Mouse (Mus musculus) liver, embryonic 13.5 days (tissue): ENCODE results near the gene Hspa4. TPM values are rescaled to one million over a fixed set of nuclear protein-coding genes. Genes with fewer than 3 reads are reported as not detected.
"Not testable (repeated sequence)": the region's sequence is repeated elsewhere in the genome, so short reads cannot be mapped to it uniquely, and the experiment has no call there.

Source experiments
- ATAC-seq: fragments of 200-750 bp; cut with Nextera tagmentation; 2 replicates; pipeline ENCODE4 v1.8.0; 2017; ENCODE audit warnings: low read depth, mild to moderate bottlenecking, moderate number of reproducible peaks, moderate library complexity
- DNase-seq: peaks from one replicate; pipeline ENCODE4 v3.0.0; 2022
- H3K27ac ChIP-seq: fragments of 300-500 bp; sonication (generic); 2 replicates; pipeline ENCODE4 v1.5.1; 2015; ENCODE audit warnings: moderate library complexity, mild to moderate bottlenecking, inconsistent platforms
- H3K27me3 ChIP-seq: fragments of 300-500 bp; sonication (generic); 2 replicates; pipeline ENCODE4 v1.6.1; 2015; ENCODE audit warnings: mild to moderate bottlenecking, inconsistent platforms
- H3K36me3 ChIP-seq: fragments of 300-500 bp; sonication (generic); 2 replicates; pipeline ENCODE4 v1.6.1; 2015; ENCODE audit warnings: mild to moderate bottlenecking, inconsistent platforms
- H3K4me1 ChIP-seq: fragments of 300-500 bp; sonication (generic); replicated peaks from 2 replicates; pipeline ENCODE4 v1.6.1; 2015; ENCODE audit warnings: inconsistent platforms
- H3K4me2 ChIP-seq: fragments of 300-500 bp; sonication (generic); 2 replicates; pipeline ENCODE4 v1.6.1; 2015; ENCODE audit warnings: inconsistent platforms, mild to moderate bottlenecking, moderate library complexity
- H3K4me3 ChIP-seq: fragments of 300-500 bp; sonication (generic); replicated peaks from 2 replicates; pipeline ENCODE4 v1.5.1; 2015; ENCODE audit warnings: mild to moderate bottlenecking, inconsistent platforms
- H3K9ac ChIP-seq: fragments of 300-500 bp; sonication (generic); 2 replicates; pipeline ENCODE4 v1.6.1; 2015; ENCODE audit warnings: mild to moderate bottlenecking, inconsistent platforms
- H3K9me3 ChIP-seq: fragments of 300-500 bp; sonication (generic); replicated peaks from 2 replicates; pipeline ENCODE4 v1.6.1; 2016; ENCODE audit warnings: inconsistent platforms
- WGBS: fragments of 180-500 bp; shearing (Covaris S2); methylation state at CpG from one replicate; pipeline ENCODE4 v1.1.7; 2015; ENCODE audit not compliant: insufficient replicate concordance; 5-methylcytosine and 5-hydroxymethylcytosine counted together
- polyA plus RNA-seq: library from polyadenylated mRNA; unstranded; fragments of >200 nt; fragmentation: Nextera tagmentation; extraction: Ambion mirVana; gene quantifications from 2 replicates; pipeline ENCODE4 v1.2.1, GENCODE M21; 2015

The Hspa4 gene
- polyA plus RNA-seq, 1 experiment from 2014 or later = 67.8 TPM

DNA sequence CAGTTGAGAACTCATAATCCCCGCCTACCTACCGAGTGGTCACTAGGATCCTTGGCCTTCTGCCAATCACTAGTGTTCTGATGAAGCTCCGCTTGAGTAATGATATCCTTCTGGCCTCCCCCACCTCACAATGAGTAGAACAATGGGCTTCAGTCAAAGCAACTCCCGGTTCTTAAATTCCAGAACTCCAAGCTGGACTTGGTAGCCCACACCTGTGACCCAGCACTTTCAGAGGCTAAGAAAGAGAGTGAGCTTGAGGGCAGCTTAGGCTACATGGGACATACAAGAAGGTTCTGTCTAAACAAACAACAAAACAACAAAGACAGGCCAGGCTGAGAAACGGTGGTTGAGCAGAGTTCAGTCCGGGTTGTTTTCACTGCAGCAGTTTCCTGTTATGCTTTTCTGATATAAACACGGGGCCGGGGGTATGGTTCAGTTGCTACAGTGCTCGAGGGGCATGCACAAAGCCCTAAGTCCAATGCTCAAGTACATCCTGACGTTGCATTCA is 7.4 kb upstream of the Hspa4 start:
- ATAC-seq (no peak), DNase-seq (no peak)
- Histone ChIP-seq H3K9ac (no peak overlapping the region), H3K36me3 (no peaks in the 10 kb centered on the region), H3K4me3 (no peak overlapping the region), H3K27me3 (0 out of 2 replicates have a peak, but pooled peaks cover 3% of the 10 kb centered on the region), H3K27ac (no peak overlapping the region), H3K4me1 (peaks cover 14% of the 10 kb centered on the region; the same call in 1 of the 2 replicates), H3K4me2 (no peak overlapping the region), H3K9me3 (no peaks in the 10 kb centered on the region)
- WGBS = 36% methylated on average over 10 of the region's 10 CpGs

DNA sequence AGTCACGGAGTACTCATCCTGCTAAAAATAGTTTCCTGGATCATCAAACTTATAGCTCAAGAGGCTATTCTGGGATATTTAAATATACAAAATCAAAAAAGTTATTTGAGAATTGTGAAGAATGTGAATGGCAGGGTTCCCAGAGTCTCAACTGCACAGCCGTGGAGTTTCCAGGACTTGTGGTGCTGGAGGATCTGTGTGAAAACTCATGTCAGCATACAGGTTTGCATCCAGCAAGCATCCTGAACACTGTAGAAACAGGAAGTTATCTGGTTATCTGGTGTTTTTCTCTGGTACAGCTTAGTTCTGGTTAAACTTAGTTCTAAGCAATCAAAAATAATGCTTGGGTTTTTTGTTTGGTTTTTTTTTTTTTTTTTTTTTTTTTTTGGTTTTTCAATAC is 6.7 kb upstream of the Hspa4 start:
- Histone ChIP-seq H3K9me3 (no peaks in the 10 kb centered on the region), H3K36me3 (no peaks in the 10 kb centered on the region), H3K27me3 (no peaks in the 10 kb centered on the region), H3K4me3 (no peak overlapping the region), H3K4me2 (no peak overlapping the region), H3K9ac (no peak overlapping the region), H3K27ac (no peak overlapping the region), H3K4me1 (peaks cover 14% of the 10 kb centered on the region; the same call in 1 of the 2 replicates)
- 45% methylated on average over 2 of the region's 2 CpGs for WGBS
- ATAC-seq (no peak), DNase-seq (no peak)

DNA sequence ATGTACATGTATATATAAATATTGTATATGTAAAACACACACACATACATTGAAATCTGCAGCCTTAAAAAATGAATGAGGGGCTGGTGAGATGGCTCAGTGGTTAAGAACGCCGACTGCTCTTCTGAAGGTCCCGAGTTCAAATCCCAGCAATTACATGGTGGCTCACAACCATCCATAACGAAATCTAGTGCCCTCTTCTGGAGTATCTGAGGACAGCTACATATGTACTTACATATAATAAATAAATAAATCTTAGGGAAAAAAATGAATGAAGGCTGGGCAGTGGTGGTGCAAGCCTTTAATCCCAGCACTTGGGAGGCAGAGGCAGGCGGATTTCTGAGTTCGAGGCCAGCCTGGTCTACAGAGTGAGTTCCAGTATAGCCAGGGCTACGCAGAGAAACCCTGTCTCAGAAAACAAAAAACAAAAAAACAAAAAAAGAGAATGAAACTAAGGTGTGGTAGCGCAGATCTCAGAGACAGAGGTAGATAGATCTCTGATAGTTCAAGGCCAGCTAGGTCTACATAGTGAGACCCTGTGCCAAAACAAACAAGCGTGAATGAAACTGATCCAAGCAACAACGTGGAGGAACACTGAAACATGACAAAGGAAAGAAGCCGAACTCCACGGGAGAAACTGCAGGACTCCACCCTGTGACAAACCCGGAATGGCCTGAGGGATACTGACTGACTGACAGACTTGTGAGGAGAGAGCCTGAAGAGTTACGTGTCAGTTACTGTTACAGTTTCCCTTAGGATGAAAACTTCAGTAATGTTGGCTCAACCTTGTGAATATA is 4.0 kb upstream of the Hspa4 start:
- no peak overlapping the region for H3K27ac ChIP-seq
- WGBS = 74% methylated on average over 14 of the region's 14 CpGs

DNA sequence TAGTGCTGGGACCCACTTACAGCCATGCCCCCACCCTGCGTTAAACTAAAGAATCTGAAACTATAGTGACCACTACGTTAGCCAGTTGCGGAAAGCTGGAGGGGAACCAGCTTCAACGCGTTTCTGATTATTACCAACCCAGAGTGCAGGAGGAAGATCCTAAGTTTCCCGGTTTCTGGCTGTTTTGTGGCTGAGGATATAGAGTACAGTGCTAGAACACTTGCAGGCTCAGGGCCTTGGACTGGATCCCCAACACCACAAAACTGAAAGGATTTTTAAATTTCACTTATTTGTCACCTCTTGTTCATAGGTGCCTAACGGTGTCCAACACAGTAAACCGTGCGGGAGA is 884 bp upstream of the Hspa4 start:
- Histone ChIP-seq H3K4me3 (peak overlapping the region; percentile 93), H3K4me2 (peak overlapping the region; percentile 88), H3K9ac (peak overlapping the region; percentile 98), H3K27me3 (no peaks in the 10 kb centered on the region), H3K4me1 (peaks cover 44% of the 10 kb centered on the region), H3K36me3 (peaks cover 20% of the 10 kb centered on the region), H3K27ac (peak overlapping the region; percentile 99), H3K9me3 (no peaks in the 10 kb centered on the region)
- WGBS = 49% methylated on average over 9 of the region's 9 CpGs
- DNase-seq = no peak
- no peak for ATAC-seq

More for the DNA sequence above, 4.0 kb upstream of the Hspa4 start:
- H3K27me3 ChIP-seq = no peaks in the 10 kb centered on the region
- no peak overlapping the region for H3K4me2 ChIP-seq
- H3K9ac ChIP-seq = no peak overlapping the region
- DNase-seq = no peak
- peaks cover 27% of the 10 kb centered on the region for H3K4me1 ChIP-seq
- ATAC-seq = no peak
- no peak overlapping the region for H3K4me3 ChIP-seq
- no peaks in the 10 kb centered on the region for H3K36me3 ChIP-seq
- H3K9me3 ChIP-seq = no peaks in the 10 kb centered on the region

DNA sequence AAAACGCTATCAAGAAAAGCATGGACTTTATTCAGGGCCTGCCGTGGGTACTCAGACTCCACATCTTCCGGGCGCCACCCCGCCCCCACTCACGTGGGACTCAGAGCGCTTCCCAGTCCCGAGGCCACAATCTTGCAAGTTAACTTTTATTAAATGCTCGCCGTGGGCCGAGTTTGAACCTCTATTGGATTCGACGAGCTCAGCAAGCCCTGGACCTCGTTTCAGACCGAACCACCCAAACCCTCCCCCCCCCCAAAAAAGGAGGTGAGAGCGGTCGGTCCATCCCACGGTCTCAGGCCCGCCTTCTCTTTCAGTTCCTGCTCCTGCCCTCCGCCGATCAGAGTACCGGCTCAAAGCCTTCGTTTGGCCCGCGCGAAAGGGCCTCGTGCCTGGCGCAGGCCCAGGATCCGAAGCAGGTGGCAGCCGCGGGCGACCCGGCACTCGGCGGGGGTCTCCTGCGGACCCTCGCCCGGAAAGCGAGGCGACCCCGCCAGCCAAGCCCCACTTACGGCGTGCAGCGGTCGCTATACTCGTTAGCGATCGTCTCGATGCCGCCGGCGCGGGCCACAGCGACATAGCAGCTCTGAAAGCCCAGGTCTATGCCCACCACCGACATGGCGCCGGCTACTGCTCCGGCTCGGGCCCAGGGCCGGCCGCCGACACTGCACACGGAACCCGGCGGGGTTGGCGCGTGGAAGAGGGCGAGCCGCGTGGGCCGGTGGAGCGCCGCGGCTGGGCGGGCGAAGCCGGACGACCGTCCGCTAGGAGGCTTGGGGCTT is 517 bp downstream of the Hspa4 start:
- peak overlapping the region; percentile 93 for H3K4me3 ChIP-seq
- no peaks in the 10 kb centered on the region for H3K27me3 ChIP-seq
- H3K4me2 ChIP-seq = peak overlapping the region; percentile 88
- under 1% methylated on average over 80 of the region's 80 CpGs for WGBS
- H3K9me3 ChIP-seq = no peaks in the 10 kb centered on the region
- H3K36me3 ChIP-seq = peaks cover 20% of the 10 kb centered on the region
- peaks cover 53% of the 10 kb centered on the region for H3K4me1 ChIP-seq
- H3K9ac ChIP-seq = peak overlapping the region; percentile 98
- ATAC-seq (peak; percentile 55; the same call in 1 of the 2 replicates), DNase-seq (peak; percentile 55)
- peak overlapping the region; percentile 99 for H3K27ac ChIP-seq

DNA sequence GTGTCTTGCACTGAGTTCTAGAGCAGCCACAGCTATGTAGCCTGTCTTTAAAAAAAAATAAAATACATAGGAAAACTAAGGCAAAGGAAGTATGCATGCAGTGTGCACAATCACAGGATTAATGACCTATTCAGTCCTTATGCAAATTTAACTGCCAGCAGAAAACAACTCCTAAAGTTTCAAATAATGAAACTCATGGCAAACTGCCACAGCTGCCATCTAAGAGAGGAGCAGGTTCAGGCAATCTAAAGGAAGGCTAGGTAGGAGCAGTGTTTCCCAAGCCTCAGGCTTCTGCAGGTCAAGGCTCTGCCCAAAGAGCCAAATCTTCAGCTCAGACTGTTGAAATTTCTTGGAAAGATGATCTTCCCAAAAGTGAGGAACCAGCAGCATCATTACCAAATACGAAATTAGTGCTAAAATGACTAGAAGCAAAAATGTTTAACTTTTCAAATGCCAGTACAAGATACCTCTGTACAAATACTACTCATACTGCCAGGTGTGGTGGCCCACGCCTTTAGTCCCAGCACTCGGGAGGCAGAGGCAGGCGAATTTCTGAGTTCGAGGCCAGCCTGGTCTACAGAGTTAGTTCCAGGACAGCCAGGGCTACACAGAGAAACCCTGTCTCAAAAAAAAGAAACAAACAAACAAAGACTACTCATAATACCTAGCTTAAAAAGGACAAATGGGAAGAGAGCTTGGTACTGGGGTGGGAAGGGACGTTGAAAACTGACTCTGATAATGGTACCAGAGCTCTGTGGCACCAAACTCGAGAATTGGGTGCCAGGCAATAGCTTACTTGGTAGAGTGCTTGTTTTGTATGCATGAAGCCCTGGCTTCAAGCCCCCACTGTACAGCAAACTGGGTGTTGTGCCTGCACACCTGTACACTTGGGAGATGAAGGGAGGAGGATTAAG is 2.1 kb downstream of the Hspa4 start:
- Histone ChIP-seq H3K27ac (no peak overlapping the region), H3K9me3 (no peaks in the 10 kb centered on the region), H3K9ac (peak overlapping the region; percentile 98), H3K27me3 (no peaks in the 10 kb centered on the region), H3K4me3 (peak overlapping the region; percentile 93), H3K4me1 (peaks cover 60% of the 10 kb centered on the region), H3K4me2 (peak overlapping the region; percentile 88), H3K36me3 (peaks cover 26% of the 10 kb centered on the region)
- 72% methylated on average over 7 of the region's 7 CpGs for WGBS
- DNase-seq (no peak), ATAC-seq (no peak)

DNA sequence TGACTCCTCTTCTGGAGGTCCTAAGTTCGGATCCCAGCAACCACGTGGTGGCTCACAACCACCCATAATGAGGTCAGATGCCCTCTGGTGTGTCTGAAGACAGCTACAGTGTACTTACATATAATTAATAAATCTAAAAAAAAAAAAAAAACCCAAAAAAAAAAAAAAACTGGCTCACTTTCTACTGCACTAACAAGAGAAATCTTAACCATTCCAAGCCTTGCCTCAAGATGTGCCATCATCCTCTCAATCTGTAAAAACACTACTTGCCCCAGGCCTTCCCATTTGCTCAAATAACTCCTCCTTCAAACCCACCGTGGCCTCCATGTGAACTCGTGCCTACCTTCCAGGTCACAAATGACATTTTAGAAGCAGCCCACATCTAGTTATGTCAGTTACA is 3.4 kb downstream of the Hspa4 start:
- Histone ChIP-seq H3K4me1 (peaks cover 59% of the 10 kb centered on the region), H3K36me3 (peaks cover 37% of the 10 kb centered on the region), H3K9ac (no peak overlapping the region), H3K27me3 (no peaks in the 10 kb centered on the region), H3K4me3 (no peak overlapping the region), H3K9me3 (no peaks in the 10 kb centered on the region), H3K4me2 (peak overlapping the region; percentile 88; the same call in 1 of the 2 replicates), H3K27ac (no peak overlapping the region)
- ATAC-seq (no peak), DNase-seq (no peak)
- WGBS = 53% methylated on average over 4 of the region's 4 CpGs

DNA sequence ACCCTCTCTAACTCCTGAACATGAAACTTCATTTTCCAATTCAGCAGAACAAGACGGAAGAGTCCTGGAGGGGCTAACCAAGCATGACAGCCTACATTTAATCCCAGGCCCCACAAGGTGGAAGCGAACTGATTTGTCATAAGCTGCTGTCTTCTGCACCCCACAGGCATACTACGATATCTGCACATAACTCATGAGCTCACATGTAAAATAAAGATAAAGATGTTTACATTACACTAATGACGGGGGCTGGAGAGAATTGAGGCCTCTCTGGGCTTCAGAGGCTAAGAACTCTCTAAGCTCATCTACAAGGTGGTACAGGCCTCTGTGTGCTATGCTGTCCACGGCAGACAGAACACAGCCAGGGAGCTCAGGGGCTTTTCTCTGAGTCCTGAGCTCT is 5.8 kb downstream of the Hspa4 start:
- Histone ChIP-seq H3K4me3 (no peak overlapping the region), H3K27me3 (no peaks in the 10 kb centered on the region), H3K4me1 (peaks cover 47% of the 10 kb centered on the region), H3K4me2 (0 out of 2 replicates have a peak overlapping the region, but pooled peaks have one; percentile 4), H3K27ac (no peak overlapping the region; the same call in 1 of the 2 replicates), H3K36me3 (peaks cover 60% of the 10 kb centered on the region), H3K9me3 (no peaks in the 10 kb centered on the region), H3K9ac (0 out of 2 replicates have a peak overlapping the region, but pooled peaks have one; percentile 16)
- peak; percentile 15 for DNase-seq
- 52% methylated on average over 5 of the region's 5 CpGs for WGBS
- peak; percentile 73 for ATAC-seq

DNA sequence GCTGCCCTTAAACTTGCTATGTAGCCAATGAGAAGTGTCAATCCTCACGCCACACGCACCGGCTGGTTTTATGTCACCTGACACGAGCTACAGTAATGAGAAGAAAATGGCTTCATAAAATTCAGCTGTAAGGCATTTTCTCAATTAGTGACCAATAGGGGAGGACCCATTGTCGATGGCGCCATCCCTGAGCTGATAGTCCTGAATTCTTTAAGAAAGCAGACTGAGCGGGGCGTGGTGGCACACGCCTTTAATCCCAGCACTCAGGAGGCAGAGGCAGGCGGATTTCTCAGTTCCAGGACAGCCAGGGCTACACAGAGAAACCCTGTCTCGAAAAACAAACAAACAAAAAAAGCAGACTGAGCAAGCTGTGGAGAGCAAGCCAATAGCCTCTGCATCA is 9.4 kb downstream of the Hspa4 start:
- no peak overlapping the region for H3K9ac ChIP-seq
- peaks cover 14% of the 10 kb centered on the region for H3K4me1 ChIP-seq
- H3K27me3 ChIP-seq = no peaks in the 10 kb centered on the region
- H3K27ac ChIP-seq = no peak overlapping the region
- H3K36me3 ChIP-seq = peaks cover 76% of the 10 kb centered on the region
- H3K4me3 ChIP-seq = no peak overlapping the region
- DNase-seq (no peak), ATAC-seq (no peak)
- WGBS = 83% methylated on average over 11 of the region's 11 CpGs
- H3K4me2 ChIP-seq = no peak overlapping the region
- H3K9me3 ChIP-seq = no peaks in the 10 kb centered on the region

DNA sequence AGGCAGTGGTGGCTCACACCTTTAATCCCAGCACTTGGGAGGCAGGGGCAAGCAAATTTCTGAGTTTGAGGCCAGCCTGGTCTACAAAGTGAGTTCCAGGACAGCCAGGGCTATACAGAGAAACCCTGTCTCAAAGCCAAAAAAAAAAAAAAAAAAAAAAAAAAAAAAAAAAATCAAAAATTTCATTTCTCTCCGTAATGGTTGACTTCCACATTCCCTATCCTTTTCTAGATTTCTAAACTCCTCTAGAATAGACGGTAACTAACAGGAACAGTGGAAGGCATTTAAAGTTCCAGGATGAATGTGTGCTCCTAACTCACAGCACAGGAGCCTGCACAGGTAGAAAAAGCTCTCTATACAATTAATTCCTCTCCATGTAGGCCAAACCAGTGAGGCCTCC is 10.1 kb downstream of the Hspa4 start:
- not testable (repeated sequence) for H3K27me3 ChIP-seq, DNase-seq, H3K4me2 ChIP-seq, H3K27ac ChIP-seq, H3K4me3 ChIP-seq, ATAC-seq, H3K9me3 ChIP-seq, H3K9ac ChIP-seq
- H3K36me3 ChIP-seq = peaks cover 82% of the 10 kb centered on the region
- H3K4me1 ChIP-seq = peaks cover 11% of the 10 kb centered on the region
- 82% methylated on average over 2 of the region's 2 CpGs for WGBS
